Mouse (Mus musculus): ENCODE measurements around the gene Ncor2.

- no peak for TF ChIP-seq CTCF (IDR thresholded peaks at IDR 0.05; ENCODE audit: low read depth, low read length)
- no peak for TF ChIP-seq POLR2A (IDR thresholded peaks at IDR 0.05; ENCODE audit: borderline replicate concordance, low read depth, low read length)
These were observed 6.0 kb downstream of the Ncor2 start for GRCm38 (mm10) chr5:125172831-125173615.
